Mouse (Mus musculus) liver, adult 2 months (tissue): Measurements from ENCODE around the gene Entpd3.

ENCODE experiments used
- CTCF ChIP-seq: fragments of 200-500 bp; IDR thresholded peaks from 2 replicates; pipeline ENCODE4 v1.5.1; 2011; ENCODE audit warnings: low read depth, low read length, control low read depth
- POLR2A ChIP-seq: fragments of 200-500 bp; IDR thresholded peaks from 2 replicates; pipeline ENCODE4 v1.6.1; 2011; ENCODE audit warnings: low read length, control low read depth; ENCODE audit not compliant: insufficient read depth; ENCODE audit errors: extremely low read depth

DNA sequence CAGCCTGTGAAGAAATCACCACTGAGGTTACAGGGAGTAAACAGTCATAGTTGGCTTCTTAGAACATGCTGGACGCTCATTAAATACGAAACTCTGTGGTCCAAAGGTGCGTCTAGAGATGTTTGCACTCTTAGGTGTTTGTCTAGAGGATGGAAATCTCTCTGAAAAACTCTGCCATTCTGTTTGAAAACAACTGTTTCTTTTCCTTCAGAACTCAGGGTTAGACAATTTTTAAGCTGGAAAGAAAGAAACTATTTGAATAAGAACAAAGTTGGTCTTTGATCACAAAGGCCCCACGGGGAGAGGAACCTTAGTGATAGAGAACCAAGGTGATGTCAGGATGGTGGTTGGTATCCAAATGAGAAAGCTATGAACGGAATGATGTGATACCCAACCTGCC lies 9.1 kb upstream of the Entpd3 start:
- TF ChIP-seq POLR2A, result no peak
- no peak for TF ChIP-seq CTCF
